12 mouse cellular contexts compared by ENCODE assay signal in genomic region chr13:16705217-16706104, GRCm38 (mm10).
DNase-seq lines count a peak whose midpoint lies in the region; ATAC-seq and TF ChIP-seq lines count a peak whose summit lies in the region.
"Had no signal": no experiment of that assay in that cellular context is flagged by ENCODE, and none has a peak within 500 bp of the region (broad histone marks: within the 10 kb centered on the region; RNA-seq: fewer than 3 reads in every experiment).

No protein-coding gene starts in this region.

- DNase-seq in lung, embryonic 14.5 days: peak; percentile 28
- no peak for DNase-seq in lung, adult 2 months
- DNase-seq in spleen, adult 18-20 months: no peak
- no peak for DNase-seq in frontal cortex, postnatal 14 days (ENCODE audit: low spot score in 2 of 2)
- DNase-seq in left cerebral cortex, adult 18-20 months (ENCODE audit: low spot score in 2 of 2): no peak
- DNase-seq: adrenal gland, adult 8-10 months; gastrocnemius, adult 2 months; lung, adult 18-20 months had no signal

- no peak for TF ChIP-seq POLR2A in lung, adult 2 months (IDR thresholded peaks at IDR 0.05; ENCODE audit: borderline replicate concordance, extremely low read depth, low read depth, low read length)

- no peaks in the 10 kb centered on the region for H3K4me1 ChIP-seq in lung, embryonic 14.5 days (ENCODE audit: insufficient read depth)
- no peaks in the 10 kb centered on the region for H3K4me1 ChIP-seq in lung, adult 2 months (ENCODE audit: control insufficient read depth, insufficient read depth, low read length)
- H3K4me1 ChIP-seq in forebrain, embryonic 13.5 days: peaks cover 9% of the 10 kb centered on the region; the same call in 1 of the 2 replicates
- H3K4me1 ChIP-seq in intestine, embryonic 16.5 days (ENCODE audit: control insufficient read depth, insufficient read depth, low read length): 0 out of 2 replicates have a peak, but pooled peaks cover 4% of the 10 kb centered on the region
- no peaks in the 10 kb centered on the region for H3K4me1 ChIP-seq in neural tube, embryonic 14.5 days (ENCODE audit: control insufficient read depth, insufficient read depth, low read length)

- H3K9me3 ChIP-seq in lung, embryonic 14.5 days (ENCODE audit: low read depth, low read length): no peaks in the 10 kb centered on the region
- no peaks in the 10 kb centered on the region for H3K9me3 ChIP-seq in forebrain, embryonic 13.5 days (replicated peaks)
- H3K9me3 ChIP-seq in intestine, embryonic 16.5 days (ENCODE audit: control insufficient read depth, low read length): no peaks in the 10 kb centered on the region
- no peaks in the 10 kb centered on the region for H3K9me3 ChIP-seq in neural tube, embryonic 14.5 days (ENCODE audit: control insufficient read depth, low read length)

- no peak for TF ChIP-seq CTCF in lung, embryonic 14.5 days (IDR thresholded peaks at IDR 0.05; ENCODE audit: low read depth)
- no peak for TF ChIP-seq CTCF in lung, adult 2 months (IDR thresholded peaks at IDR 0.05; ENCODE audit: insufficient read depth, low read length)

- ATAC-seq in lung, embryonic 14.5 days (ENCODE audit: insufficient read depth): peak; percentile 31; the same call in 1 of the 2 replicates
- ATAC-seq in forebrain, embryonic 13.5 days: peak; percentile 94
- peak; percentile 62; the same call in 1 of the 2 replicates for ATAC-seq in intestine, embryonic 16.5 days
- ATAC-seq in neural tube, embryonic 14.5 days (ENCODE audit: low read depth): peak; percentile 92
- ATAC-seq: CD4-positive, CD25-positive, alpha-beta regulatory T cell, adult 4 months had no signal

- no peaks in the 10 kb centered on the region for H3K36me3 ChIP-seq in lung, embryonic 14.5 days (ENCODE audit: insufficient read depth)
- H3K36me3 ChIP-seq in forebrain, embryonic 13.5 days (ENCODE audit: poor library complexity, severe bottlenecking): no peaks in the 10 kb centered on the region
- no peaks in the 10 kb centered on the region for H3K36me3 ChIP-seq in intestine, embryonic 16.5 days (ENCODE audit: control insufficient read depth, insufficient read depth, low read length)
- no peaks in the 10 kb centered on the region for H3K36me3 ChIP-seq in neural tube, embryonic 14.5 days (ENCODE audit: control insufficient read depth, insufficient read depth, low read length)

- no peak overlapping the region for H3K9ac ChIP-seq in lung, embryonic 14.5 days
- no peak overlapping the region for H3K9ac ChIP-seq in forebrain, embryonic 13.5 days
- H3K9ac ChIP-seq in intestine, embryonic 16.5 days (ENCODE audit: low read depth, low read length): no peak overlapping the region
- no peak overlapping the region for H3K9ac ChIP-seq in neural tube, embryonic 14.5 days (replicated peaks; ENCODE audit: low read depth, low read length)

- H3K27me3 ChIP-seq in lung, embryonic 14.5 days (ENCODE audit: insufficient read depth, low read length): no peaks in the 10 kb centered on the region
- no peaks in the 10 kb centered on the region for H3K27me3 ChIP-seq in forebrain, embryonic 13.5 days
- no peaks in the 10 kb centered on the region for H3K27me3 ChIP-seq in intestine, embryonic 16.5 days (replicated peaks; ENCODE audit: control insufficient read depth, insufficient read depth, low read length)
- H3K27me3 ChIP-seq in neural tube, embryonic 14.5 days (ENCODE audit: control insufficient read depth, insufficient read depth, low read length): no peaks in the 10 kb centered on the region

- H3K4me2 ChIP-seq in lung, embryonic 14.5 days: no peak overlapping the region
- H3K4me2 ChIP-seq in forebrain, embryonic 13.5 days: peak overlapping the region; percentile 11; the same call in 1 of the 2 replicates
- H3K4me2 ChIP-seq in intestine, embryonic 16.5 days (ENCODE audit: low read depth, low read length): 0 out of 2 replicates have a peak overlapping the region, but pooled peaks have one; percentile 19
- peak overlapping the region; percentile 23 for H3K4me2 ChIP-seq in neural tube, embryonic 14.5 days (ENCODE audit: low read depth, low read length)

- no peak overlapping the region for H3K4me3 ChIP-seq in lung, embryonic 14.5 days (ENCODE audit: low read depth, low read length)
- H3K4me3 ChIP-seq in lung, adult 2 months (replicated peaks; ENCODE audit: extremely low read depth, low read depth, low read length): no peak overlapping the region
- no peak overlapping the region for H3K4me3 ChIP-seq in forebrain, embryonic 13.5 days
- H3K4me3 ChIP-seq in intestine, embryonic 16.5 days (ENCODE audit: low read length): no peak overlapping the region
- no peak overlapping the region for H3K4me3 ChIP-seq in neural tube, embryonic 14.5 days (ENCODE audit: low read depth, low read length)
- H3K4me3 ChIP-seq: gastrocnemius, adult 2 months had no signal

- WGBS in lung, embryonic 14.5 days: 51% methylated on average over 10 of the region's 10 CpGs
- 67% methylated on average over 10 of the region's 10 CpGs for WGBS in lung, adult 2 months
- WGBS in forebrain, embryonic 13.5 days: 52% methylated on average over 10 of the region's 10 CpGs
- WGBS in intestine, embryonic 16.5 days: 62% methylated on average over 10 of the region's 10 CpGs
- whole genome bisulfite sequencing in neural tube, embryonic 14.5 days: 50% methylated on average over 10 of the region's 10 CpGs

- no peak overlapping the region for H3K27ac ChIP-seq in lung, embryonic 14.5 days (ENCODE audit: low read depth)
- peak overlapping the region; percentile 66; the same call in 1 of the 2 replicates for H3K27ac ChIP-seq in forebrain, embryonic 13.5 days
- no peak overlapping the region for H3K27ac ChIP-seq in intestine, embryonic 16.5 days (ENCODE audit: low read length)
- peak overlapping the region; percentile 69 for H3K27ac ChIP-seq in neural tube, embryonic 14.5 days (ENCODE audit: low read depth, low read length)
- H3K27ac ChIP-seq: gastrocnemius, adult 2 months had no signal

Comparison
In these comparisons a context has a peak if more than half of its experiments do, and no peak if none do; other contexts are left out.
1. ATAC-seq: peak in every context shown above with its lines; median percentile 94 in forebrain, embryonic 13.5 days; 92 in neural tube, embryonic 14.5 days; 62 in intestine, embryonic 16.5 days; 31 in lung, embryonic 14.5 days.
2. H3K27ac ChIP-seq: peak in forebrain, embryonic 13.5 days (single experiment) and neural tube, embryonic 14.5 days (single experiment); none in lung, embryonic 14.5 days (single experiment) and intestine, embryonic 16.5 days (single experiment).